Mouse (Mus musculus): ENCODE measurements around the gene Mageb3.
A peak's percentile ranks its signal among the peaks of the same experiment; 100 is the strongest.
"Not testable (repeated sequence)": the region's sequence is repeated elsewhere in the genome, so short reads cannot be mapped to it uniquely, and the experiment has no call there.

Mageb3 gene

GRCm38 (mm10) chr2:121955765-121956223 is at the start of gene Mageb3, which contains the start of gene Ctdspl2:
Mageb3 (minus strand) TSS chr2:121956092.
Ctdspl2 (plus strand) TSS chr2:121956001.
- peak; percentile 94 for DNase-seq (ENCODE audit: extremely low read depth, insufficient read length, low spot score)

DNA sequence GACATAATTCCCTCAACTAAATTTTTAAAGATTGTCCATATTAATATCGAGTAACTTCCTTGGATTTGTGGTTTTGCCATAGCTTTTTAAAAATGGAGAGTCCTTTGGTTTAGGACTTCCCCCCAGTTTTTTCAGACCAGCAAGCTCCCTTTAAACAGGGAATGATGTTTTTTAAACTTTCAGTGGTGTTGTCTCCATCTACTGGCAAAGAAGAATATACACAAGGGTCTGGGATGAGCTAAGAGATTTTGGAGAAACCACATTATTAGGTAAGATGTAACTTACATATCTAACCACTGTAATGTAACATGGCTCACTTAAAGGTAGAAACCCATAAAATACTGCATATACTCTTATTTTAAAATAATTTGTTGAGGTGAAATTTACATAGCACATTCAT is 39.8 kb upstream of the Mageb3 start:
- no peak for DNase-seq (ENCODE audit: extremely low read depth, insufficient read length, low spot score)

- no peak for DNase-seq (ENCODE audit: extremely low read depth, insufficient read length, low spot score)
Observed at GRCm38 (mm10) chr2:121957216-121957792, 1.4 kb upstream of the Mageb3 start.

DNA sequence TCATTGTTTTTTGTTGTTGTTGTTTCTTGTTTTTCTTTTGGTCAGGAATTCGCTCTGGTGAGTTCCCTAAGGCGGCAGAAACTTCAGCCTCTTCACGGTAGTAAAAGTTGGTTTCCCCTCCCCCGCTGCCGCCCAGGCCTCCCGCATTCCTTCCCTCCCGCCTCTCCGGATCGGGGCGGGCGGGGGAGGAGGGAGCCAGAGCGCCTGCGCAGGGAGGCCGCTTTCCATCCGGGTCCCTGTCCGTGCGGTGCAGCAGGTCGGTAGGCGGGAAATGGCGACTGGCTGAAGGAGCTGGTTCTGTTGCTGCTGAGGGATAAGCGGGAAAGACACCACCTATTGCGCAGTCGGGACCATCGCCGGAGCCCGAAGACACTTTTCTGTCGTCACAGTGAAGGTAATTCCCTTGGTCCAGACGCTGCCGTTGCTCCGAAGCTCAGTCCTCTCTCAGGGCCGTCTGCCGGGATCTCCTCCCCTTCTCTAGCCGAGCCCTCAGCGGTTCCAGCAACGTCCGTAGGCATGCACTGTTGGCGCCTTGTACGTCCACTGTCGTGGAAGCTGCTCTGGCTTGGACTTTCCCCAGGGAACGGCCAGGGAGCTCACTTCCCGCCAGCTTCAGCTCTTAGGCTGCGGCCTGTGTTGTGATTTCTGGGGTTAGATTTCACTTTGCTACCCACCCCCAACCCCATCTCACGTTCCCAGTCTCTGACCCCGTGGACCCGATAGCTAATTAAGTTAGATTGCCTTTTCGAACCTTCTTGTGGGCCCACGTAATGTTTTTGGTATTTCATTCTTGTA is 529 bp upstream of the Mageb3 start:
- DNase-seq (ENCODE audit: extremely low read depth, insufficient read length, low spot score), result peak; percentile 95

GRCm38 (mm10) chr2:121954971-121955656 is 778 bp downstream of the Mageb3 start:
- no peak for DNase-seq (ENCODE audit: extremely low read depth, insufficient read length, low spot score)

DNA sequence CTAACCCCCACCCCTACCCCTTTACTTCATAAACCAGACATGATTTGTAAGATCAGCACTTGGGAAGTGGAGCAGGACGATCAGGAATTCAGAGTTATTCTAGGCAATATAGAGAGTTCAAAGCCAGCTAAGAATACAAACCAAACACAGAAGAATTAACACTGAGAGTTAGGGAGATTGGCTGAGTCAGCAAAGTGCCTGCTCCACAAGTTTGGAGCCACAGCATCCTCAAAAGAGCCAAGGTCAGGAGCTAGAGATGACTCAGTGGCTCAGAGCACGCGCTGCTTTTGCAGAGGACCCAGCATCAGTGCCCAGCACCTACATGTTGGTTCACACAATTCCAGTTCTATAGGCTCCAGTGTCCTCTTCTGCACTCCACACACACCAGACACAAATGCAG is 12.5 kb downstream of the Mageb3 start:
- no peak for DNase-seq (ENCODE audit: extremely low read depth, insufficient read length, low spot score)

- DNase-seq (ENCODE audit: extremely low read depth, insufficient read length, low spot score), result not testable (repeated sequence)
Observed at GRCm38 (mm10) chr2:121937624-121938023, 18.3 kb downstream of the Mageb3 start.

- DNase-seq (ENCODE audit: extremely low read depth, insufficient read length, low spot score), result peak; percentile 61
Observed at GRCm38 (mm10) chr2:121916047-121916970, 39.6 kb downstream of the Mageb3 start.

DNA sequence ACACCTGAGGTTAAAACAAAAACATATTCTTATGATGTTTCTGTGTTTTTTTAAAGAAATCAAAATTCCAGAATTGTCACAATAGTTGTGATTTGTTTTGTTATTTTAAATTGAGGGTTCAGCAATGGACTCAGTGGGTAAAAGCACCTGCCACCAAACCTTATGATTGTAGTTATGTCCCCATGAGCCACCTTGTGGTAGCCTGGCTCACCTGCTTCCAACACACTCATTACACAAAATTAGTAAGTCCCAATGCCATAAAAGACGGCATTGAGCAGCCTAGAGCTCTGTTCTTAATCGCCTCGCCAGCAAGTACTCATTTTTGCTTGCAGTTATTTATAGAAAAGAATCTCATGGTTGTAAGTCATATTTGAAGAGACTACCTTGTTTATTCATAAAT is 45.9 kb downstream of the Mageb3 start:
- DNase-seq (ENCODE audit: extremely low read depth, insufficient read length, low spot score), result no peak

All from 3134 (cell line).